Comparison of ENCODE assay signal across 24 mouse cellular contexts in genomic region chr5:118543816-118544215, GRCm38 (mm10).
"Had no signal": no experiment of that assay in that cellular context is flagged by ENCODE, and none has a peak within 500 bp of the region (broad histone marks: within the 10 kb centered on the region; RNA-seq: fewer than 3 reads in every experiment).

No protein-coding gene starts in this region.

- DNase-seq: gastrocnemius, postnatal 14 days; gastrocnemius, postnatal 36 days; heart, adult 11 months; heart, adult 2 months; heart, postnatal 14 days; heart, postnatal 36 days; kidney, adult 11 months; kidney, adult 2 months; kidney, adult 9 months; kidney, postnatal 14 days; kidney, postnatal 36 days; layer of hippocampus, adult 9-11 months; layer of hippocampus, postnatal 36 days; left cerebral cortex, postnatal 4 days had no signal

- H3K9me3 ChIP-seq: heart, embryonic 15.5 days; hindbrain, embryonic 13.5 days; hindbrain, embryonic 15.5 days; limb, embryonic 15.5 days had no signal

- H3K27me3 ChIP-seq: heart, embryonic 13.5 days; hindbrain, embryonic 15.5 days; kidney, embryonic 15.5 days; limb, embryonic 13.5 days; limb, embryonic 15.5 days had no signal

- H3K36me3 ChIP-seq: heart, embryonic 13.5 days; heart, embryonic 15.5 days; hindbrain, embryonic 13.5 days; hindbrain, embryonic 15.5 days; kidney, embryonic 15.5 days; limb, embryonic 13.5 days; limb, embryonic 15.5 days; liver, embryonic 12.5 days had no signal

- H3K4me3 ChIP-seq: heart, adult 2 months; heart, embryonic 13.5 days; heart, embryonic 15.5 days; hindbrain, embryonic 13.5 days; hindbrain, embryonic 15.5 days; kidney, embryonic 15.5 days; limb, embryonic 13.5 days; limb, embryonic 15.5 days; liver, embryonic 12.5 days had no signal

- ATAC-seq: hindbrain, postnatal 0 days; intestine, embryonic 16.5 days; liver, embryonic 12.5 days had no signal

- H3K4me1 ChIP-seq: heart, embryonic 13.5 days; heart, embryonic 15.5 days; hindbrain, embryonic 13.5 days; hindbrain, embryonic 15.5 days; liver, embryonic 12.5 days had no signal
